In genomic region chr3:144578921-144579320, GRCm38 (mm10) we compare ENCODE assay signal across 20 mouse cellular contexts.
"Had no signal": no experiment of that assay in that cellular context is flagged by ENCODE, and none has a peak within 500 bp of the region (broad histone marks: within the 10 kb centered on the region; RNA-seq: fewer than 3 reads in every experiment).

No protein-coding gene starts in this region.

- H3K4me1 ChIP-seq: neural tube, embryonic 12.5 days had no signal

- H3K27ac ChIP-seq: limb, embryonic 12.5 days; limb, embryonic 15.5 days; liver, embryonic 12.5 days; macrophage; midbrain, embryonic 12.5 days; neural tube, embryonic 12.5 days; neural tube, embryonic 15.5 days; stomach, embryonic 15.5 days had no signal

- H3K9me3 ChIP-seq: limb, embryonic 12.5 days; limb, embryonic 15.5 days; liver, embryonic 12.5 days; liver, embryonic 15.5 days; midbrain, embryonic 12.5 days; neural tube, embryonic 12.5 days; neural tube, embryonic 15.5 days; stomach, embryonic 15.5 days had no signal

- DNase-seq: kidney, adult 18-20 months; kidney, adult 9 months; kidney, postnatal 14 days; kidney, postnatal 4 days; left cerebral cortex, postnatal 4 days; lung, adult 2 months; right cerebral cortex, adult 18-20 months; right cerebral cortex, postnatal 14 days; right cerebral cortex, postnatal 4 days; thymus, postnatal 25 days had no signal

- H3K27me3 ChIP-seq: limb, embryonic 12.5 days; limb, embryonic 15.5 days; liver, embryonic 12.5 days; liver, embryonic 15.5 days; midbrain, embryonic 12.5 days; neural tube, embryonic 12.5 days; neural tube, embryonic 15.5 days; stomach, embryonic 15.5 days had no signal

- H3K4me2 ChIP-seq: limb, embryonic 12.5 days; limb, embryonic 15.5 days; liver, embryonic 12.5 days; liver, embryonic 15.5 days; midbrain, embryonic 12.5 days; neural tube, embryonic 12.5 days; neural tube, embryonic 15.5 days; stomach, embryonic 15.5 days had no signal

- H3K9ac ChIP-seq: limb, embryonic 12.5 days; limb, embryonic 15.5 days; liver, embryonic 12.5 days; liver, embryonic 15.5 days; midbrain, embryonic 12.5 days; neural tube, embryonic 12.5 days; neural tube, embryonic 15.5 days; stomach, embryonic 15.5 days had no signal

- ATAC-seq: midbrain, embryonic 16.5 days had no signal

- H3K4me3 ChIP-seq: limb, embryonic 12.5 days; limb, embryonic 15.5 days; liver, embryonic 12.5 days; liver, embryonic 15.5 days; midbrain, embryonic 12.5 days; neural tube, embryonic 12.5 days; neural tube, embryonic 15.5 days; stomach, embryonic 15.5 days had no signal
